Mouse (Mus musculus) layer of hippocampus, postnatal 36 days (tissue): ENCODE results near the gene Nlrp4b. TPM values are rescaled to one million over a fixed set of nuclear protein-coding genes. Genes with fewer than 3 reads are reported as not detected.
"Not testable (repeated sequence)": the region's sequence is repeated elsewhere in the genome, so short reads cannot be mapped to it uniquely, and the experiment has no call there.

Source experiments
- DNase-seq, 2 experiments: peaks; one replicate each; pipeline ENCODE4 v3.0.0; 2022
- total RNA-seq, 2 experiments: library from RNA; stranded (reverse); gene quantifications; 2 replicates each; pipeline ENCODE4 v1.2.3; 2021

Gene Nlrp4b
- total RNA-seq = not detected

- no peak for DNase-seq
Observed at GRCm38 (mm10) chr7:10687489-10687888, at the start of gene Nlrp4b. Gene Nlrp4b (plus strand): TSS chr7:10687789.

GRCm38 (mm10) chr7:10754264-10754663 is 66.7 kb downstream of the Nlrp4b start, which contains the start of gene Vmn1r71:
Gene Vmn1r71 (minus strand): TSS chr7:10754364.
- DNase-seq = no peak

GRCm38 (mm10) chr7:10757551-10757950 is 70.0 kb downstream of the Nlrp4b start:
- DNase-seq = not testable (repeated sequence)

Other genes starting within 250 kb of the Nlrp4b start
- gene Vmn1r67, start 244.5 kb upstream of the Nlrp4b start, total RNA-seq = not detected
- gene Zik1, start 192.4 kb upstream of the Nlrp4b start, total RNA-seq = 10 to 100 TPM; 15.1 to 16.1 TPM
- gene Vmn1r68, start 129.3 kb upstream of the Nlrp4b start, total RNA-seq = not detected
- not detected for gene Vmn1r69, start 74.1 kb upstream of the Nlrp4b start, total RNA-seq
- gene Vmn1r70, start 56.3 kb upstream of the Nlrp4b start, total RNA-seq = not detected
- not detected for gene Vmn1r71, start 66.6 kb downstream of the Nlrp4b start, total RNA-seq
- gene Zscan4b, start 217.3 kb downstream of the Nlrp4b start, total RNA-seq = not detected